Mouse (Mus musculus): Measurements from ENCODE around the gene Mfap3. TPM values are rescaled to one million over a fixed set of nuclear protein-coding genes. Genes with fewer than 3 reads are reported as not detected.
A peak's percentile ranks its signal among the peaks of the same experiment; 100 is the strongest.

The Mfap3 gene
- polyA plus RNA-seq, 1 experiment, result 5.5 TPM

GRCm38 (mm10) chr11:57518751-57519148 is 286 bp downstream of the Mfap3 start:
- Histone ChIP-seq H3K36me3 (ENCODE audit: control insufficient read depth, insufficient read depth) (peaks cover 24% of the 10 kb centered on the region), H3K79me3 (ENCODE audit: low read depth) (peaks cover 56% of the 10 kb centered on the region), H3K27me3 (ENCODE audit: control insufficient read depth, insufficient read depth, insufficient read length) (no peaks in the 10 kb centered on the region), H3ac (ENCODE audit: control insufficient read depth, insufficient read length, low read depth) (peak overlapping the region; percentile 99), H3K79me2 (ENCODE audit: control insufficient read depth, insufficient read depth) (peaks cover 77% of the 10 kb centered on the region), H3K4me3 (ENCODE audit: insufficient read depth, poor library complexity, severe bottlenecking) (peak overlapping the region; percentile 91)
- TF ChIP-seq USF1 (IDR thresholded peaks at IDR 0.05; ENCODE audit: low read depth) (no peak), FOSL1 (IDR thresholded peaks at IDR 0.05; ENCODE audit: insufficient read depth, low read length, poor library complexity, severe bottlenecking) (no peak), MYOD1 (IDR thresholded peaks at IDR 0.05; ENCODE audit: control insufficient read depth, insufficient read length, low read depth) (no peak), CTCF (IDR thresholded peaks at IDR 0.05; ENCODE audit: control insufficient read depth, insufficient read depth, insufficient read length) (no peak), CEBPB (IDR thresholded peaks at IDR 0.05; ENCODE audit: low read depth) (no peak), MAX (IDR thresholded peaks at IDR 0.05) (no peak)

GRCm38 (mm10) chr11:57519304-57519703 is 840 bp downstream of the Mfap3 start:
- H3ac ChIP-seq (ENCODE audit: control insufficient read depth, insufficient read length, low read depth), result no peak overlapping the region
- TF ChIP-seq MAX (IDR thresholded peaks at IDR 0.05), result no peak
- TF ChIP-seq MYOD1 (IDR thresholded peaks at IDR 0.05; ENCODE audit: control insufficient read depth, insufficient read length, low read depth), result no peak
- TF ChIP-seq CTCF (IDR thresholded peaks at IDR 0.05; ENCODE audit: control insufficient read depth, insufficient read depth, insufficient read length), result no peak
- peaks cover 82% of the 10 kb centered on the region for H3K79me2 ChIP-seq (ENCODE audit: control insufficient read depth, insufficient read depth)
- H3K4me3 ChIP-seq (ENCODE audit: insufficient read depth, poor library complexity, severe bottlenecking), result peak overlapping the region; percentile 91
- H3K79me3 ChIP-seq (ENCODE audit: low read depth), result peaks cover 60% of the 10 kb centered on the region
- H3K27me3 ChIP-seq (ENCODE audit: control insufficient read depth, insufficient read depth, insufficient read length), result no peaks in the 10 kb centered on the region
- H3K36me3 ChIP-seq (ENCODE audit: control insufficient read depth, insufficient read depth), result peaks cover 24% of the 10 kb centered on the region

- Histone ChIP-seq H3ac (ENCODE audit: control insufficient read depth, insufficient read length, low read depth) (no peak overlapping the region), H3K27me3 (ENCODE audit: control insufficient read depth, insufficient read depth, insufficient read length) (no peaks in the 10 kb centered on the region), H3K4me3 (ENCODE audit: insufficient read depth, poor library complexity, severe bottlenecking) (no peak overlapping the region), H3K36me3 (ENCODE audit: control insufficient read depth, insufficient read depth) (peaks cover 31% of the 10 kb centered on the region), H3K79me3 (ENCODE audit: low read depth) (peaks cover 74% of the 10 kb centered on the region), H3K79me2 (ENCODE audit: control insufficient read depth, insufficient read depth) (peaks cover 99% of the 10 kb centered on the region)
- TF ChIP-seq MYOG (IDR thresholded peaks at IDR 0.05; ENCODE audit: control insufficient read depth, extremely low read depth, insufficient read length), result no peak
- no peak for TF ChIP-seq FOSL1 (IDR thresholded peaks at IDR 0.05; ENCODE audit: insufficient read depth, low read length, poor library complexity, severe bottlenecking)
- no peak for TF ChIP-seq MYOD1 (IDR thresholded peaks at IDR 0.05; ENCODE audit: control insufficient read depth, insufficient read length, low read depth)
- TF ChIP-seq MAX (IDR thresholded peaks at IDR 0.05), result no peak
- no peak for TF ChIP-seq CTCF (IDR thresholded peaks at IDR 0.05; ENCODE audit: control insufficient read depth, insufficient read depth, insufficient read length)
- TF ChIP-seq USF1 (IDR thresholded peaks at IDR 0.05; ENCODE audit: low read depth), result no peak
- no peak for TF ChIP-seq CEBPB (IDR thresholded peaks at IDR 0.05; ENCODE audit: low read depth)
These were observed 2.7 kb downstream of the Mfap3 start for GRCm38 (mm10) chr11:57521206-57521605.

GRCm38 (mm10) chr11:57522046-57522445 is 3.6 kb downstream of the Mfap3 start:
- Histone ChIP-seq H3K4me3 (ENCODE audit: insufficient read depth, poor library complexity, severe bottlenecking) (no peak overlapping the region), H3K36me3 (ENCODE audit: control insufficient read depth, insufficient read depth) (peaks cover 31% of the 10 kb centered on the region), H3K27me3 (ENCODE audit: control insufficient read depth, insufficient read depth, insufficient read length) (no peaks in the 10 kb centered on the region), H3K79me3 (ENCODE audit: low read depth) (peaks cover 72% of the 10 kb centered on the region), H3K79me2 (ENCODE audit: control insufficient read depth, insufficient read depth) (peaks cover 99% of the 10 kb centered on the region), H3ac (ENCODE audit: control insufficient read depth, insufficient read length, low read depth) (no peak overlapping the region)
- no peak for TF ChIP-seq MYOD1 (IDR thresholded peaks at IDR 0.05; ENCODE audit: control insufficient read depth, insufficient read length, low read depth)

- TF ChIP-seq CTCF (IDR thresholded peaks at IDR 0.05; ENCODE audit: control insufficient read depth, insufficient read depth, insufficient read length), result no peak
- TF ChIP-seq CEBPB (IDR thresholded peaks at IDR 0.05; ENCODE audit: low read depth), result no peak
- TF ChIP-seq MYOG (IDR thresholded peaks at IDR 0.05; ENCODE audit: control insufficient read depth, extremely low read depth, insufficient read length), result no peak
- TF ChIP-seq USF1 (IDR thresholded peaks at IDR 0.05; ENCODE audit: low read depth), result no peak
- no peak for TF ChIP-seq FOSL1 (IDR thresholded peaks at IDR 0.05; ENCODE audit: insufficient read depth, low read length, poor library complexity, severe bottlenecking)
- no peak for TF ChIP-seq MYOD1 (IDR thresholded peaks at IDR 0.05; ENCODE audit: control insufficient read depth, insufficient read length, low read depth)
- TF ChIP-seq MAX (IDR thresholded peaks at IDR 0.05), result no peak
- Histone ChIP-seq H3K79me2 (ENCODE audit: control insufficient read depth, insufficient read depth) (peaks cover 100% of the 10 kb centered on the region), H3K4me3 (ENCODE audit: insufficient read depth, poor library complexity, severe bottlenecking) (no peak overlapping the region), H3ac (ENCODE audit: control insufficient read depth, insufficient read length, low read depth) (no peak overlapping the region), H3K79me3 (ENCODE audit: low read depth) (peaks cover 67% of the 10 kb centered on the region), H3K27me3 (ENCODE audit: control insufficient read depth, insufficient read depth, insufficient read length) (no peaks in the 10 kb centered on the region), H3K36me3 (ENCODE audit: control insufficient read depth, insufficient read depth) (peaks cover 41% of the 10 kb centered on the region)
These were observed 5.0 kb downstream of the Mfap3 start for GRCm38 (mm10) chr11:57523418-57523817.

- Histone ChIP-seq H3K27me3 (ENCODE audit: control insufficient read depth, insufficient read depth, insufficient read length) (no peaks in the 10 kb centered on the region), H3ac (ENCODE audit: control insufficient read depth, insufficient read length, low read depth) (no peak overlapping the region), H3K4me3 (ENCODE audit: insufficient read depth, poor library complexity, severe bottlenecking) (no peak overlapping the region), H3K79me2 (ENCODE audit: control insufficient read depth, insufficient read depth) (peaks cover 89% of the 10 kb centered on the region), H3K79me3 (ENCODE audit: low read depth) (peaks cover 58% of the 10 kb centered on the region), H3K36me3 (ENCODE audit: control insufficient read depth, insufficient read depth) (peaks cover 47% of the 10 kb centered on the region)
- TF ChIP-seq MYOD1 (IDR thresholded peaks at IDR 0.05; ENCODE audit: control insufficient read depth, insufficient read length, low read depth), result no peak
- TF ChIP-seq CEBPB (IDR thresholded peaks at IDR 0.05; ENCODE audit: low read depth), result no peak
- TF ChIP-seq MYOG (IDR thresholded peaks at IDR 0.05; ENCODE audit: control insufficient read depth, extremely low read depth, insufficient read length), result no peak
- TF ChIP-seq CTCF (IDR thresholded peaks at IDR 0.05; ENCODE audit: control insufficient read depth, insufficient read depth, insufficient read length), result no peak
- TF ChIP-seq MAX (IDR thresholded peaks at IDR 0.05), result no peak
- TF ChIP-seq USF1 (IDR thresholded peaks at IDR 0.05; ENCODE audit: low read depth), result no peak
- no peak for TF ChIP-seq FOSL1 (IDR thresholded peaks at IDR 0.05; ENCODE audit: insufficient read depth, low read length, poor library complexity, severe bottlenecking)
These were observed 6.1 kb downstream of the Mfap3 start for GRCm38 (mm10) chr11:57524597-57524996.
